10 mouse cellular contexts compared by ENCODE assay signal in the genomic region with DNA sequence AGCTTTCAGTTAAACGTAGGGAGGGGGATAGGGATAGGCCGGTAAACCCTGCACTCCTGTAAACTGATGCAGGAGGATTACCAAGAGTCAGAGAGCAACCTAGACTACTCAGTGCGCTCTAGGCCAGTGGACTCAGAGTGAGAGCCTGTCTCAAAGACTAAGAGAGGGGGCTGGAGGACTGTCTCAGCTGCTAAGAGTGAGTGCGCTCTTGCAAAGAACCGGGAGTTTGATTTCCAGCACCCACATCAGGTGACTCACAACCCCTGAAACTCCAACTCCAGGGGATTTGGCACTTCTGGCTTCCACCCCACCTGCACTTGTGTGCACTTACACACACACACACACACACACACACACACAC. TPM values are rescaled to one million over a fixed set of nuclear protein-coding genes. Genes with fewer than 3 reads are reported as not detected.
DNase-seq lines count a peak whose midpoint lies in the region; ATAC-seq and TF ChIP-seq lines count a peak whose summit lies in the region.
"Had no signal": no experiment of that assay in that cellular context is flagged by ENCODE, and none has a peak within 500 bp of the region (broad histone marks: within the 10 kb centered on the region; RNA-seq: fewer than 3 reads in every experiment).

No protein-coding gene starts in this region.

- peaks cover 8 to 15% of the 10 kb centered on the region in 2 experiments for H3K4me1 ChIP-seq in heart, embryonic 14.5 days (ENCODE audit: control insufficient read depth in 2 of 2, insufficient read depth in 2 of 2, low read length in 2 of 2)
- H3K4me1 ChIP-seq in E14TG2a.4 (replicated peaks; ENCODE audit: low read depth, low read length), result peaks cover 51% of the 10 kb centered on the region
- H3K4me1 ChIP-seq in forebrain, postnatal 0 days (ENCODE audit: insufficient read depth), result no peaks in the 10 kb centered on the region; the same call in none of the 2 replicates
- H3K4me1 ChIP-seq in liver, embryonic 15.5 days (replicated peaks), result peaks cover 20% of the 10 kb centered on the region; the same call in 1 of the 2 replicates

- no peaks in the 10 kb centered on the region for H3K36me3 ChIP-seq in heart, embryonic 14.5 days (ENCODE audit: control insufficient read depth, insufficient read depth, low read length)
- no peaks in the 10 kb centered on the region for H3K36me3 ChIP-seq in E14TG2a.4 (ENCODE audit: insufficient read depth, low read length)
- no peaks in the 10 kb centered on the region for H3K36me3 ChIP-seq in forebrain, postnatal 0 days (ENCODE audit: insufficient read depth)
- no peaks in the 10 kb centered on the region for H3K36me3 ChIP-seq in liver, embryonic 15.5 days (replicated peaks)

- no peak for DNase-seq in heart, adult 8-10 months (ENCODE audit: low spot score)
- no peak for DNase-seq in forebrain, postnatal 0 days
- no peak for DNase-seq in frontal cortex, postnatal 36 days (ENCODE audit: low spot score in 2 of 2)
- no peak for DNase-seq in ovary, adult 18-20 months (ENCODE audit: low spot score)
- no peak for DNase-seq in retina, embryonic 14.5 days (ENCODE audit: low spot score)

- ATAC-seq in heart, embryonic 14.5 days (ENCODE audit: insufficient number of reproducible peaks, insufficient read depth, low FRiP score, low read depth), result no peak
- ATAC-seq in forebrain, postnatal 0 days, result 0 out of 2 replicates have a peak, but pooled peaks have one; percentile 2
- no peak for ATAC-seq in liver, embryonic 15.5 days (ENCODE audit: insufficient read depth)

- H3K27me3 ChIP-seq in heart, embryonic 14.5 days (ENCODE audit: control insufficient read depth, insufficient read depth, low read length), result no peaks in the 10 kb centered on the region
- H3K27me3 ChIP-seq in E14TG2a.4 (ENCODE audit: insufficient read depth, low read length), result peaks cover 28% of the 10 kb centered on the region
- no peaks in the 10 kb centered on the region for H3K27me3 ChIP-seq in forebrain, postnatal 0 days (ENCODE audit: insufficient read depth, low read length)
- H3K27me3 ChIP-seq in liver, embryonic 15.5 days, result peaks cover 19% of the 10 kb centered on the region

- peak overlapping the region; percentile 64 for H3K4me2 ChIP-seq in heart, embryonic 14.5 days (ENCODE audit: low read length)
- peak overlapping the region; percentile 64 for H3K4me2 ChIP-seq in forebrain, postnatal 0 days (ENCODE audit: low read depth)
- H3K4me2 ChIP-seq in liver, embryonic 15.5 days, result peak overlapping the region; percentile 57

- 0 out of 2 replicates have a peak, but pooled peaks cover 2% of the 10 kb centered on the region for H3K9me3 ChIP-seq in heart, embryonic 14.5 days (ENCODE audit: control insufficient read depth, low read length)
- no peaks in the 10 kb centered on the region for H3K9me3 ChIP-seq in E14TG2a.4 (ENCODE audit: low read length)
- no peaks in the 10 kb centered on the region for H3K9me3 ChIP-seq in forebrain, postnatal 0 days (ENCODE audit: low read length)
- H3K9me3 ChIP-seq in liver, embryonic 15.5 days (replicated peaks), result no peaks in the 10 kb centered on the region

- no peak for TF ChIP-seq CTCF in E14TG2a.4 (conservative IDR thresholded peaks at IDR 0.05; ENCODE audit: low read length)
- no peak for TF ChIP-seq CTCF in forebrain, postnatal 0 days (IDR thresholded peaks at IDR 0.05; ENCODE audit: low read depth)

- peak overlapping the region; percentile 28; the same call in 1 of the 2 replicates for H3K9ac ChIP-seq in heart, embryonic 14.5 days (ENCODE audit: low read length)
- H3K9ac ChIP-seq in forebrain, postnatal 0 days, result no peak overlapping the region; the same call in 1 of the 2 replicates
- no peak overlapping the region for H3K9ac ChIP-seq in liver, embryonic 15.5 days

- WGBS in heart, embryonic 14.5 days, result 35% methylated on average over 5 of the region's 5 CpGs
- 35% methylated on average over 5 of the region's 5 CpGs for WGBS in forebrain, postnatal 0 days
- WGBS in liver, embryonic 15.5 days (ENCODE audit: insufficient replicate concordance), result 33% methylated on average over 5 of the region's 5 CpGs

- H3K4me3 ChIP-seq in heart, embryonic 14.5 days (ENCODE audit: control insufficient read depth in 1 of 2, insufficient read depth in 1 of 2, low read depth in 1 of 2, low read length in 2 of 2), result peak overlapping the region in 1 of 2 experiments; percentile 29; a peak in 1 of 4 replicates
- peak overlapping the region; percentile 46 for H3K4me3 ChIP-seq in E14TG2a.4 (replicated peaks; ENCODE audit: low read length)
- peak overlapping the region; percentile 27; the same call in 1 of the 2 replicates for H3K4me3 ChIP-seq in forebrain, postnatal 0 days (ENCODE audit: low read depth, low read length)
- no peak overlapping the region for H3K4me3 ChIP-seq in liver, embryonic 15.5 days (replicated peaks)

- no peak overlapping the region for H3K27ac ChIP-seq in heart, embryonic 14.5 days (replicated peaks in 1 of 2; ENCODE audit: control insufficient read depth in 1 of 2, insufficient read depth in 1 of 2, low read depth in 2 of 2, low read length in 2 of 2)
- no peak overlapping the region for H3K27ac ChIP-seq in forebrain, postnatal 0 days (ENCODE audit: low read depth, low read length)
- H3K27ac ChIP-seq in liver, embryonic 15.5 days (replicated peaks), result no peak overlapping the region

RNA-seq across cellular contexts. Expression of gene Dnaic2, which starts 0.6 kb away (rescaled TPM):
- 0.35 TPM in 1 of 2 replicates, not detected in the other for polyA plus RNA-seq in heart, embryonic 14.5 days (2014; fragmentation: Nextera tagmentation; extraction: Ambion mirVana)
- under 1 TPM in 1 of 4 experiments, not detected in 3; 0.47 TPM for total RNA-seq in heart, adult 8-10 months (2022)
- total RNA-seq in forebrain, postnatal 0 days (2014; rRNA removed), result 4.7 and 8.9 TPM in 2 replicates
- polyA plus RNA-seq in forebrain, postnatal 0 days (2015; fragmentation: Nextera tagmentation; extraction: Ambion mirVana), result 3.1 and 4.4 TPM in 2 replicates
- polyA plus RNA-seq in liver, embryonic 15.5 days (2015; fragmentation: Nextera tagmentation; extraction: Ambion mirVana), result 0.18 and 0.56 TPM in 2 replicates
- total RNA-seq: common myeloid progenitor, adult 5-6 weeks; granulocyte monocyte progenitor cell, adult 5-6 weeks had no signal

RNA-seq across cellular contexts. Expression of gene Kif19a, which starts 37.4 kb away (rescaled TPM):
- 0.16 and 0.28 TPM in 2 replicates for polyA plus RNA-seq in heart, embryonic 14.5 days (2014; fragmentation: Nextera tagmentation; extraction: Ambion mirVana)
- under 1 TPM; 0.25 to 0.80 (median 0.42) TPM for total RNA-seq in heart, adult 8-10 months (2022)
- 3.2 TPM in 2 replicates for total RNA-seq in forebrain, postnatal 0 days (2014; rRNA removed)
- 0.57 and 0.79 TPM in 2 replicates for polyA plus RNA-seq in forebrain, postnatal 0 days (2015; fragmentation: Nextera tagmentation; extraction: Ambion mirVana)
- 0.07 TPM in 2 replicates for polyA plus RNA-seq in liver, embryonic 15.5 days (2015; fragmentation: Nextera tagmentation; extraction: Ambion mirVana)
- total RNA-seq: common myeloid progenitor, adult 5-6 weeks; granulocyte monocyte progenitor cell, adult 5-6 weeks had no signal

RNA-seq across cellular contexts. Expression of gene Ttyh2, which starts 52.6 kb away (rescaled TPM):
- 7.9 and 8.6 TPM in 2 replicates for polyA plus RNA-seq in heart, embryonic 14.5 days (2014; fragmentation: Nextera tagmentation; extraction: Ambion mirVana)
- total RNA-seq in heart, adult 8-10 months (2022), result 1 to 10 TPM; 3.0 to 4.6 (median 3.4) TPM
- total RNA-seq in forebrain, postnatal 0 days (2014; rRNA removed), result 26.6 and 29.9 TPM in 2 replicates
- polyA plus RNA-seq in forebrain, postnatal 0 days (2015; fragmentation: Nextera tagmentation; extraction: Ambion mirVana), result 24.4 and 26.4 TPM in 2 replicates
- 8.1 and 10.5 TPM in 2 replicates for polyA plus RNA-seq in liver, embryonic 15.5 days (2015; fragmentation: Nextera tagmentation; extraction: Ambion mirVana)

RNA-seq across cellular contexts. Expression of gene Rpl38, which starts 59.5 kb away (rescaled TPM):
- 703 and 745 TPM in 2 replicates for polyA plus RNA-seq in heart, embryonic 14.5 days (2014; fragmentation: Nextera tagmentation; extraction: Ambion mirVana)
- 100 to 1,000 TPM; 505 to 715 (median 618) TPM for total RNA-seq in heart, adult 8-10 months (2022)
- total RNA-seq in forebrain, postnatal 0 days (2014; rRNA removed), result 1,173 and 2,728 TPM in 2 replicates
- polyA plus RNA-seq in forebrain, postnatal 0 days (2015; fragmentation: Nextera tagmentation; extraction: Ambion mirVana), result 1,003 and 1,434 TPM in 2 replicates
- 503 and 662 TPM in 2 replicates for polyA plus RNA-seq in liver, embryonic 15.5 days (2015; fragmentation: Nextera tagmentation; extraction: Ambion mirVana)
